Mouse (Mus musculus) c-Kit-positive CD71-negative TER-119-negative erythroid progenitor cells, embryonic 14.5 days (primary cell): ENCODE measurements around the gene 2210017I01Rik.

Experiments used
- DNase-seq: peaks from one replicate; pipeline ENCODE4 v3.0.0-alpha.2; 2013; ENCODE audit warnings: low read depth

The 2210017I01Rik gene

GRCm38 (mm10) chr3:92607392-92607791 is at the start of gene 2210017I01Rik:
2210017I01Rik (minus strand) TSS chr3:92607492.
- DNase-seq = no peak

GRCm38 (mm10) chr3:92656826-92657225 is 49.5 kb upstream of the 2210017I01Rik start, which contains the start of gene Lce1b:
Lce1b (minus strand) TSS chr3:92656926.
- no peak for DNase-seq

- no peak for DNase-seq
These were observed 40.9 kb upstream of the 2210017I01Rik start, which contains the start of gene Lce1a1 for GRCm38 (mm10) chr3:92648207-92648606. Lce1a1 (minus strand) TSS chr3:92648307.

GRCm38 (mm10) chr3:92639854-92640253 is 32.6 kb upstream of the 2210017I01Rik start:
- DNase-seq = no peak

GRCm38 (mm10) chr3:92638653-92638991 is 31.3 kb upstream of the 2210017I01Rik start:
- DNase-seq = no peak

GRCm38 (mm10) chr3:92637745-92638652 is 30.7 kb upstream of the 2210017I01Rik start:
- DNase-seq = no peak

GRCm38 (mm10) chr3:92621560-92621959 is 14.3 kb upstream of the 2210017I01Rik start, which contains the start of gene Lce6a:
Lce6a (minus strand) TSS chr3:92621660.
- no peak for DNase-seq

- no peak for DNase-seq
These were observed 2.5 kb upstream of the 2210017I01Rik start for GRCm38 (mm10) chr3:92609804-92610203.

GRCm38 (mm10) chr3:92602169-92602568 is 5.1 kb downstream of the 2210017I01Rik start:
- peak; percentile 13 for DNase-seq

GRCm38 (mm10) chr3:92600456-92600855 is 6.8 kb downstream of the 2210017I01Rik start:
- DNase-seq = no peak

GRCm38 (mm10) chr3:92599973-92600372 is 7.3 kb downstream of the 2210017I01Rik start:
- no peak for DNase-seq

- DNase-seq = no peak
These were observed 8.9 kb downstream of the 2210017I01Rik start for GRCm38 (mm10) chr3:92598429-92598828.

GRCm38 (mm10) chr3:92588858-92589257 is 18.4 kb downstream of the 2210017I01Rik start, which contains the start of gene Smcp:
Smcp (minus strand) TSS chr3:92588997.
- no peak for DNase-seq

GRCm38 (mm10) chr3:92587190-92587589 is 20.1 kb downstream of the 2210017I01Rik start:
- no peak for DNase-seq

- DNase-seq = no peak
These were observed 22.2 kb downstream of the 2210017I01Rik start for GRCm38 (mm10) chr3:92585055-92585454.

GRCm38 (mm10) chr3:92583164-92583826 is 24.0 kb downstream of the 2210017I01Rik start:
- no peak for DNase-seq

- no peak for DNase-seq
These were observed 27.8 kb downstream of the 2210017I01Rik start for GRCm38 (mm10) chr3:92579508-92579907.

- DNase-seq = no peak
These were observed 28.5 kb downstream of the 2210017I01Rik start for GRCm38 (mm10) chr3:92578652-92579413.

GRCm38 (mm10) chr3:92573449-92574041 is 33.7 kb downstream of the 2210017I01Rik start, which contains the start of gene Ivl:
Ivl (minus strand) TSS chr3:92573735.
- DNase-seq = peak; percentile 16

GRCm38 (mm10) chr3:92572514-92573155 is 34.7 kb downstream of the 2210017I01Rik start:
- DNase-seq = no peak

- DNase-seq = no peak
These were observed 38.5 kb downstream of the 2210017I01Rik start for GRCm38 (mm10) chr3:92568752-92569151.
